Mouse (Mus musculus) Patski (cell line): ENCODE data around the gene Ctnnal1. TPM values are rescaled to one million over a fixed set of nuclear protein-coding genes. Genes with fewer than 3 reads are reported as not detected.
A peak's percentile ranks its signal among the peaks of the same experiment; 100 is the strongest.

ENCODE experiments used
- ATAC-seq: fragments of 100-300 bp; one replicate; pipeline ENCODE4 v1.8.0; 2021
- CTCF ChIA-PET: fragments of 350-600 bp; sonication (Branson Sonifier 250); formaldehyde crosslinking; loops from one replicate; lab custom pipeline; 2022; ENCODE audit warnings: inconsistent platforms; lab: Charles Lee
- POLR2A ChIA-PET: fragments of 350-600 bp; sonication (Branson Sonifier 250); formaldehyde crosslinking; loops from one replicate; lab custom pipeline; 2022; ENCODE audit warnings: antibody characterized with exemption, inconsistent platforms; lab: Charles Lee
- DNase-seq: peaks from one replicate; pipeline ENCODE4 v3.0.0-alpha.2; 2011; ENCODE audit warnings: low read depth, low spot score
- H3K27me3 ChIP-seq: fragments of 371-371 bp; one replicate; pipeline ENCODE4 v1.5.1; 2021
- CTCF ChIP-seq: fragments of 100-300 bp; IDR thresholded peaks from one replicate; pipeline ENCODE4 v1.5.1; 2021
- in situ Hi-C: fragments of 300-500 bp; cut with MboI; formaldehyde crosslinking; loops from 3 replicates; pipeline ENCODE4 v1.11.1; 2018; ENCODE audit warnings: low pct_unique_long_range_greater_than_20kb, mixed read lengths
- polyA plus RNA-seq: library from polyadenylated mRNA; unstranded; gene quantifications from one replicate; pipeline ENCODE4 v1.2.3, GENCODE M21; 2021

Gene Ctnnal1
- polyA plus RNA-seq, 1 experiment from 2014 or later = 33.7 TPM

- in situ Hi-C loops = no loop called here
- DNase-seq (no peak), ATAC-seq (peak; percentile 28)
- H3K27me3 ChIP-seq = no peaks in the 10 kb centered on the region
- POLR2A ChIA-PET = no interaction called here
- CTCF ChIA-PET = no interaction called here
- TF ChIP-seq CTCF = no peak
These were observed 972 bp downstream of the Ctnnal1 start for GRCm38 (mm10) chr4:56864016-56864415.

GRCm38 (mm10) chr4:56861551-56861950 lies 3.4 kb downstream of the Ctnnal1 start:
- DNase-seq (no peak), ATAC-seq (no peak)
- TF ChIP-seq CTCF = no peak
- ChIA-PET CTCF (interaction anchor here (1.8 to 2.6 kb wide), 2 partner anchors 9 to 12 kb away, joined by 5 to 9 read pairs; no protein-coding TSS in a partner anchor), POLR2A (no interaction called here)
- in situ Hi-C loops = no loop called here
- H3K27me3 ChIP-seq = no peaks in the 10 kb centered on the region

GRCm38 (mm10) chr4:56858733-56859132 lies 6.3 kb downstream of the Ctnnal1 start:
- no peaks in the 10 kb centered on the region for H3K27me3 ChIP-seq
- TF ChIP-seq CTCF = no peak
- no peak for DNase-seq
- ChIA-PET CTCF (no interaction called here), POLR2A (no interaction called here)
- no peak for ATAC-seq
- in situ Hi-C loops = no loop called here

- in situ Hi-C loops = no loop called here
- ChIA-PET CTCF (no interaction called here), POLR2A (no interaction called here)
- DNase-seq = no peak
- no peak for TF ChIP-seq CTCF
- ATAC-seq = no peak
- no peaks in the 10 kb centered on the region for H3K27me3 ChIP-seq
These were observed 8.5 kb downstream of the Ctnnal1 start for GRCm38 (mm10) chr4:56856371-56856949.

GRCm38 (mm10) chr4:56855935-56856334 lies 9.1 kb downstream of the Ctnnal1 start:
- CTCF ChIA-PET = no interaction called here
- in situ Hi-C loops = no loop called here
- no peak for DNase-seq
- POLR2A ChIA-PET = no interaction called here
- no peak for ATAC-seq
- no peak for TF ChIP-seq CTCF
- H3K27me3 ChIP-seq = no peaks in the 10 kb centered on the region

- ChIA-PET POLR2A (no interaction called here), CTCF (interaction anchor here (1.0 kb wide), 3 partner anchors 15 to 49 kb away, joined by 3 read pairs; no protein-coding TSS in a partner anchor)
- DNase-seq (no peak), ATAC-seq (no peak)
- peak; percentile 63 for TF ChIP-seq CTCF
- in situ Hi-C loops = no loop called here
- H3K27me3 ChIP-seq = no peaks in the 10 kb centered on the region
These were observed 14.3 kb downstream of the Ctnnal1 start for GRCm38 (mm10) chr4:56850724-56851123.

GRCm38 (mm10) chr4:56848044-56848443 lies 16.9 kb downstream of the Ctnnal1 start:
- ATAC-seq (no peak), DNase-seq (no peak)
- H3K27me3 ChIP-seq = no peaks in the 10 kb centered on the region
- ChIA-PET POLR2A (no interaction called here), CTCF (interaction anchor here (1.4 kb wide), 1 partner anchor 23 kb away, joined by 3 read pairs; no protein-coding TSS in a partner anchor)
- in situ Hi-C loops = no loop called here
- TF ChIP-seq CTCF = no peak

GRCm38 (mm10) chr4:56847400-56847799 lies 17.6 kb downstream of the Ctnnal1 start:
- POLR2A ChIA-PET = no interaction called here
- no peaks in the 10 kb centered on the region for H3K27me3 ChIP-seq
- DNase-seq (no peak), ATAC-seq (no peak)
- in situ Hi-C loops = no loop called here
- CTCF ChIA-PET = interaction anchor here (0.8 kb wide), 1 partner anchor 10 kb away, joined by 4 read pairs; no protein-coding TSS in a partner anchor
- TF ChIP-seq CTCF = no peak

- in situ Hi-C loops = no loop called here
- H3K27me3 ChIP-seq = no peaks in the 10 kb centered on the region
- DNase-seq (no peak), ATAC-seq (no peak)
- TF ChIP-seq CTCF = no peak
- ChIA-PET CTCF (interaction anchor here (1.0 kb wide), 1 partner anchor 17 kb away, joined by 3 read pairs; no protein-coding TSS in a partner anchor), POLR2A (no interaction called here)
These were observed 19.0 kb downstream of the Ctnnal1 start for GRCm38 (mm10) chr4:56845896-56846533.

- POLR2A ChIA-PET = interaction anchor here (0.7 kb wide), 1 partner anchor 1735 kb away, joined by 3 read pairs; no protein-coding TSS in a partner anchor
- no peak for ATAC-seq
These were observed 20.1 kb downstream of the Ctnnal1 start for GRCm38 (mm10) chr4:56844911-56845310.

GRCm38 (mm10) chr4:56843963-56844362 lies 21.0 kb downstream of the Ctnnal1 start:
- POLR2A ChIA-PET = no interaction called here

More at GRCm38 (mm10) chr4:56844911-56845310, 20.1 kb downstream of the Ctnnal1 start:
- in situ Hi-C loops = no loop called here
- no peaks in the 10 kb centered on the region for H3K27me3 ChIP-seq
- no peak for TF ChIP-seq CTCF
- CTCF ChIA-PET = interaction anchor here (1.0 to 2.0 kb wide), 2 partner anchors 11 to 16 kb away, joined by 3 to 6 read pairs; no protein-coding TSS in a partner anchor
- DNase-seq = no peak

More at GRCm38 (mm10) chr4:56843963-56844362, 21.0 kb downstream of the Ctnnal1 start:
- ATAC-seq (no peak), DNase-seq (no peak)
- CTCF ChIA-PET = interaction anchor here (1.0 to 2.0 kb wide), 3 partner anchors 10 to 18 kb away, joined by 3 to 6 read pairs (median 4); no protein-coding TSS in a partner anchor
- in situ Hi-C loops = no loop called here
- H3K27me3 ChIP-seq = no peaks in the 10 kb centered on the region
- peak; percentile 29 for TF ChIP-seq CTCF
